Mouse (Mus musculus): Measurements from ENCODE around the gene Adra1b.

- TF ChIP-seq POLR2A (IDR thresholded peaks at IDR 0.05; ENCODE audit: control insufficient read depth in 1 of 2, insufficient read depth in 1 of 2, low read depth in 1 of 2, low read length in 2 of 2, poor library complexity in 1 of 2) (no peak), MAX (IDR thresholded peaks at IDR 0.05; ENCODE audit: low read length) (no peak), TBP (IDR thresholded peaks at IDR 0.05; ENCODE audit: low read depth, low read length) (no peak), ZMIZ1 (IDR thresholded peaks at IDR 0.05; ENCODE audit: low read depth, low read length) (no peak), CTCF (IDR thresholded peaks at IDR 0.05 in 2 of 3, conservative IDR thresholded peaks at IDR 0.05 in 1 of 3; ENCODE audit: control insufficient read depth in 1 of 3, insufficient read depth in 1 of 3, low read depth in 2 of 3, low read length in 3 of 3, poor library complexity in 1 of 3, severe bottlenecking in 1 of 3) (no peak), GATA1 (IDR thresholded peaks at IDR 0.05; ENCODE audit: low read depth, low read length) (no peak)
These were observed 13.8 kb upstream of the Adra1b start for GRCm38 (mm10) chr11:43914552-43915447.

All from MEL (cell line).